Mouse (Mus musculus) gastrocnemius, postnatal 36 days (tissue): ENCODE data around the gene Fam163a. TPM values are rescaled to one million over a fixed set of nuclear protein-coding genes. Genes with fewer than 3 reads are reported as not detected.

Experiments used
- DNase-seq, 2 experiments: peaks; one replicate each; pipeline ENCODE4 v3.0.0; 2022
- intact Hi-C: fragments of 180-260 bp; cut with DNase I; formaldehyde crosslinking; loops from one replicate; pipeline ENCODE4 v1.15.1; 2025
- total RNA-seq, 2 experiments: library from RNA; stranded (reverse); gene quantifications; 2 replicates each; pipeline ENCODE4 v1.2.3; 2021

Gene Fam163a
- total RNA-seq, 2 experiments from 2014 or later, result not detected

GRCm38 (mm10) chr1:156203961-156204655, 718 bp downstream of the Fam163a start:
- intact Hi-C loops, result no loop called here
- DNase-seq, result no peak

DNA sequence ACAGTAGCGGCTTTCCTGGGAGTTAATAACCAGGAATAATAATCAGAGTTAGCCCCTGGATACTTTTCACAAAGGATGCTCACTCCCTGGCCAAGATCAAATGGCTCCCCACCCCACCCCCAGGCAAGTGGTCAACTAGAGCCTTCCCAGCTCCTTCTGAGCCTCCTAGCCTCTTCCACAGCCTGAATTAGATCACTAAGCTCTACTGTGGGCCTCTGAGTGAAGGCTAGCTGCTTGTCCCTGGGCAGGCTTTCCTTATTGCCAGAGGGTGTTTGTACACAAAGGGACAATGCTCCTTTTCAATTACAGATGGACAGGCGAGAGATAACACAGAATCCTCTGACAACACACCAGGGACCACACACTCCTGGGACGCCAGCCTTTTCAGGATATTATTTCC, 2.2 kb downstream of the Fam163a start:
- DNase-seq, result no peak

DNA sequence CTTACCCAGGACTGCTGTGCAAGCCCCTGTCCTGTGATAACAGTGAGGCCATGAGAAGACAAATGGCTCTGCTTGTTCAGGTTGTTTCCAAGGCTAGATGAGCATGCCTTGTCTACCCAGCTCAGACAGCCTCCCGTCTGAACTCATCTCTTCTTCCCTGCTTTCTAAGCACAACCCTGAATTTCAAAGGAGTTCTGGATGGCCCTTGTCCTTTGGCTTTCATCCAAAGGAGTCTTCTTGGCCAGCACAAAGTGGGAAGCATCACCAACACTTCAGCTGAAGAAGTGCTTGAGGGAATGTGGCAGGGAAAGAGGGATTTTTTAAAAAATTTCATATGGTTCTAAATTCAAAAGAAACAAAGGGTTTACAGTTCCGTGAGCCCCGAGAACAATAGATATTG, 3.8 kb downstream of the Fam163a start:
- no peak for DNase-seq
- intact Hi-C loops, result no loop called here

More for the DNA sequence above, 2.2 kb downstream of the Fam163a start:
- intact Hi-C loops, result no loop called here

DNA sequence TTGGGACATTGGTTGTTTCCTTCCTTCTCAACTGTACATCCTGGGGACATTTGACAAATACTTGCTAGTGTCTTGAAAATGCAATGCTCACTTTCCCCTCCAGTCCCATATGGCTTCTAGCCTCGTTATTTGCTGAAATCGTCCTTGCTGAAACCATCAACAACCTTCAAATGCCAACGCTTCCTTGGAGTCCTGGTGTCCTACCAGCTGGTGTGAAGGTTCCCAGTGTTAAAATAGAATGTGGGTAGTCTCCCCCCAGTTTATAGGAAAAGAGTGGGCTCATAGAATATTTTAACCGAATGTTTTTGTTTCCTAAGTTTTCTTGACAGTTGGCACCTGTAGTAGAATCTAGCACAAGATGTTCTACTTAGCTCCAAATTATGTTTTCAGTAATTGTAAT, 7.2 kb downstream of the Fam163a start:
- intact Hi-C loops, result no loop called here
- no peak for DNase-seq

GRCm38 (mm10) chr1:156193292-156193691, 11.5 kb downstream of the Fam163a start:
- intact Hi-C loops, result no loop called here

GRCm38 (mm10) chr1:156192853-156193252, 12.0 kb downstream of the Fam163a start:
- intact Hi-C loops, result no loop called here
- no peak for DNase-seq

More at GRCm38 (mm10) chr1:156193292-156193691, 11.5 kb downstream of the Fam163a start:
- no peak for DNase-seq

GRCm38 (mm10) chr1:156186646-156187045, 18.2 kb downstream of the Fam163a start:
- intact Hi-C loops, result no loop called here
- no peak for DNase-seq

- no peak for DNase-seq
- intact Hi-C loops, result no loop called here
These were observed 20.7 kb downstream of the Fam163a start for GRCm38 (mm10) chr1:156184158-156184571.

DNA sequence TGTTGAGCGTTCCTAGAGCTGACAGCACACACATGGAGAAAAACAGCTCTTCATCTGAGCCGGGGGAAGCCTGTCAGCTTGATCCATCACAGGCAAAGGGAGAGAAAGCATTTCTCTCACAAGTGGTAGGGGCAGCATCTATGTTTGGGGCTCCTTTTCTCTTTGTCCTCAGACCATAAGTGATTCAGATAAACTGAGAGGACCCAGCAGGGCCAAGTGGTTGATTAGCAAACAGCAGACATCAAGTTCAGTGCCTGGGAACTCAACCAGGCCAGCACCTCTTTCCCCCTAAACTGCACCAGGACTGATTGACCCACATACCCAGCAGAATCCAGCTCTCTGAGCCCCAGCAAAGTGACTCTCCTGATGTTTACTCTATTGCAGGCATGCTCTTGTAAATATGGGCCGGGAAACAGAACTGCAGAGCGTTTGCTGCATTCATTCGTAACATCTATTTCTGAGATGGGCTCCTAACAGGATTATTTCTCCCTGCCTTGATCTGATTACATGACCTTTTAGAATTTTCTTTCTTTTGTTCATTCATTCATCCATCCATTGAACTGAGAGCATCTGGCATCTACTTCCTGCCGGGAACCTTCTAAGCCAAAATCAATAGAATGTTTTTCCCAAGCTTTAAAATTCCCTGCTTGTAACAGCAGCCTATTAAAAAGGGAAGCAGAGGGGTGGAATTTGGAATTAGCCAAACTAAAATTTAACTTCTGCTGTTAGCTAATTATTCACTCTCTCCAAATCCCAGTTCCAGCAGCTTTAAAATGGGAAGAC, 21.5 kb downstream of the Fam163a start:
- no peak for DNase-seq
- intact Hi-C loops, result no loop called here

DNA sequence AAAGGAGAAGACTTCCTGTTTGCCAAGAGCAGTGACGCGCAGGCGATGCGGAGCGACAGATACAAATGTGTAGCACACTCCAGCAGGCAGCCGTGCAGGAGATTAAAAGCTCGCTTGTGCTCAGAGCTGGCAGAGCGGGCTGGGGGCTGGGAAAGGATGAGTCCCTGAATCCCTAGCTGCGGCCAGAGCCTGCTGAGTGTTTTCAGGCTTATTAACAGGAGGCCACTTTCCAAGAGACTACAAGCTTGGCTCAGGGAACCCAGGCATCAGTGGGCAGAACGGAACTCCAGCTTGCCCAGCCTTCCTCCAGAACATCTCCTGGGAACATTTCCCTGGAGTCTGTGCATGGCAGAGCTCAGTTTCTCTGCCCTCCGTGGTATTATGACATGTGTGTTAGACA, 25.0 kb downstream of the Fam163a start:
- DNase-seq, result no peak

GRCm38 (mm10) chr1:156168737-156169136, 36.1 kb downstream of the Fam163a start:
- DNase-seq, result no peak
- intact Hi-C loops, result no loop called here

More for the DNA sequence above, 25.0 kb downstream of the Fam163a start:
- intact Hi-C loops, result no loop called here

GRCm38 (mm10) chr1:156116770-156117169, 88.1 kb downstream of the Fam163a start:
- no peak for DNase-seq
- intact Hi-C loops, result no loop called here

GRCm38 (mm10) chr1:156113884-156114499, 90.8 kb downstream of the Fam163a start:
- DNase-seq, result no peak
- intact Hi-C loops, result no loop called here

DNA sequence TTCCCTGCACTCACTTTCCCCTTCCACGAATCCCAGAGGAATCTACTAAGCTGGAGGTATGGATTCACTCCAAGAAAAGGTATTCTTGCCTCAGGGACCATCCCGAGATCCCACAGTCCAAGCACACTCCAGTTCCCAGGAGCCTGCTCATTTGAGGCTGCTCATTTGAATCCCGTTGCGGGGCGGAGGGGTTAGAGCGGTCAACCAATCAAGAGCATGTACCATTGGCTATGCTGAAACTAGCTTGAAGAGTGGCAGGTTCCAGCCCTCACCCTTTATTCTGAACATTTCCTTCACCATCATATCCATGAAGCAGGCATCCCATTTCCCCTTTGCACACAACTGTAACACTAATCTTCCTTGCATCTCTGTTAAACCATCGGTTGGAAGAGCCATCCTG, 92.7 kb downstream of the Fam163a start:
- intact Hi-C loops, result no loop called here
- DNase-seq, result no peak

GRCm38 (mm10) chr1:156111728-156112127, 93.1 kb downstream of the Fam163a start:
- no peak for DNase-seq
- intact Hi-C loops, result no loop called here

DNA sequence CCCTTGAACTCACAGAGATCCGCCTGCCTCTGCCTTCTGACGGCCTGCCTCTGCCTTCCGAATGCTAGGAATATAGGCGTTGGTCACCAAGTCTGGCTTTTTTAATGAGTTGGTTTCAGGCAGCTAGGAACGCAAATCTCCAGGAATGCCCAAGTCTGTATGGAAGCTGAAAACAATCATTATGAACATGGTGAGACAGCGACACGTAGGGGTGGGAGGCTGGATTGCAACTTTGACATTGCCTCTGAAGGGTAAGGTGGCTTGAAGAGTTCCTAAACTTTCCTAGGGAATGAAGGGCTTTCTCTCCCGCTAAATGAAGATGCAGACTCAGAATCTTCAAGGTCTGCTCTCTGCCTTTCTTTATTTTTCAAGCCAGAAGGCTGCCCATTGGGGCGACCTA, 93.7 kb downstream of the Fam163a start:
- intact Hi-C loops, result no loop called here
- DNase-seq, result no peak

DNA sequence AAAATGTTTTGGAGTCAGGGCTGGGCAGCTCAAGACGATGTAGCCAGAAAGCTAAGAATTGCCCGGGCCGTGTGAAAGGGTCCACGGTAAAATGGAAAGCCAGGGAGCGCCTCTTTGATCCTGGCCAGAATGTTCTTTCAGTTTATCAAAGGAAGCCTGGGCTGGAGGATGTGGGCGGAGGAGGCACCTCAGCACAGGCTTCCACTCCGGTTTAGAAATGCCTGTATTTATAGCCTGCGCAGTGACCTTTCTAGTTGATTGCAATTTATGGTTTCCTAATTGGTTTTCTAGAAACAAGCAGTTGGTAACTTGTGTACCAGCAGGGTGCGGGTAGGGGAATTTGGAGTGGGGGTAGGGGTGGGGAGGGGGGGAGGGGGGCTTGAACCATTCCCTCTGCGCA, 96.4 kb downstream of the Fam163a start:
- no peak for DNase-seq
- intact Hi-C loops, result no loop called here

DNA sequence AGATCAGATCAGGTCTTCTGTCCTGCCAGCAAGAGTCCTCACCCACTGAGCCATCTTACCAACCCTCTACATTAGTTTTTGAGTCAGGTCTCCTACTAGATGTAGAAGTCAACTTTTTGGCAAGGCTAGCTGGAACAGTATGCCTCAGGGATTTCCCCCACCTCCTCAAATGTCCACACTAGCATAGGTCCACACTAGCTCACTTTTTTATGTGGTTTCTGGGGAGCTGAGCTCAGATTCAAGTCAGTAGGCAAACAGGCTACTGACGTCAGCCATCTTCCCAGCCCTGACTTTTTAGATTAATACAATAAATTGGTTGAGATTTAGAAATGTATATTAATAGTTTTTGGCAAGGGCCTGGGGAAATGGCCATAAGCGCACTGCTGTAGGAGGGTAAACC, 97.4 kb downstream of the Fam163a start:
- DNase-seq, result no peak
- intact Hi-C loops, result no loop called here

GRCm38 (mm10) chr1:156105381-156105780, 99.4 kb downstream of the Fam163a start:
- intact Hi-C loops, result no loop called here
- no peak for DNase-seq

DNA sequence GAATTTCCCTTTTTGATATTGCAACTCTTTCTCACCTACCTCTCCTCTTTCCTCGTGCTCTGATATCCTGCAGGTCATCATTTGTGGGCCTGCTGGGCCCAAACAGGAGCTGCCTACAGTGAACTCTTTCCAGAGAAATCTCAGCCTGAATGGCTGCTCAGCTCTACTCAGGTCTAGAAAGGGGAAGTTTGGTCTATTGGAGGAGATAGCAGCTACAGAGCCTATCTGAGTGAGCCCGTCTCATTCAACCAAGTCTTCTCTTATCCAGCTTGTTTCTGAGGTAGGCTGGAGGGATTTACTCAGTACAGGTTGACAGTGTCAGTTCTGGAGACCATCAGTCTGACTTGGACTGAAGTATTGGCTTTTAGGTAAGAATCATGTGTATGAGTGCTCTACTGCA, 101.1 kb downstream of the Fam163a start:
- intact Hi-C loops, result no loop called here
- no peak for DNase-seq

DNA sequence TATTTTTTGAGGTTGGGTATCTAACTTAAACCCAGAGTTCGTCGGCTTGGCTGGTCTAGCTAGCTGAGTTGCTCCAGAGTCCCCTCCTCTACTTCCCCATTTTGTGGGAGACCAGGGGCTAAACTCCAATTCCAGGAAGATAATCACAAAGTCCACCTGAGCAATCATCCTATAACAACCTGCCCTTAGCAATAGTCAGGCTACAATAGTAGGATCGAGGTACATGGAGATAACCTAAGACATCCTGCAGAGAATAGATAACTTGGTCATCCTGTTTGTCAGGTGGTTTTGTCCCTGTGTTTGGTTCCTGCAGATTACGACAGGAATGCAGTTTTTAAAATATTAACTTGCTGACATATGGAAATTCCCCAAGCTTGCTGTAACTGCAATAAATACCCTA, 113.0 kb downstream of the Fam163a start:
- intact Hi-C loops, result no loop called here
- DNase-seq, result no peak

- no peak for DNase-seq
- intact Hi-C loops, result no loop called here
These were observed 114.8 kb downstream of the Fam163a start for GRCm38 (mm10) chr1:156090042-156090441.
